Mouse (Mus musculus) forebrain, embryonic 16.5 days (tissue): ENCODE results near the gene Naxe. TPM values are rescaled to one million over a fixed set of nuclear protein-coding genes. Genes with fewer than 3 reads are reported as not detected.
A peak's percentile ranks its signal among the peaks of the same experiment; 100 is the strongest.

Experiments
- ATAC-seq: fragments of 200-750 bp; cut with Nextera tagmentation; 2 replicates; pipeline ENCODE4 v1.8.0; 2017; ENCODE audit warnings: mild to moderate bottlenecking, moderate library complexity
- H3K27ac ChIP-seq: fragments of 300-500 bp; sonication (generic); 2 replicates; pipeline ENCODE4 v1.5.1; 2014; ENCODE audit warnings: low read length, control low read depth
- H3K27me3 ChIP-seq: fragments of 300-500 bp; sonication (generic); replicated peaks from 2 replicates; pipeline ENCODE4 v1.6.1; 2014; ENCODE audit warnings: low read length; ENCODE audit not compliant: control insufficient read depth, insufficient read depth
- H3K36me3 ChIP-seq: fragments of 300-500 bp; sonication (generic); 2 replicates; pipeline ENCODE4 v1.6.1; 2014; ENCODE audit not compliant: control insufficient read depth, insufficient read depth
- H3K4me1 ChIP-seq: fragments of 300-500 bp; sonication (generic); replicated peaks from 2 replicates; pipeline ENCODE4 v1.6.1; 2014; ENCODE audit warnings: low read length; ENCODE audit not compliant: control insufficient read depth, insufficient read depth
- H3K4me2 ChIP-seq: fragments of 300-500 bp; sonication (generic); 2 replicates; pipeline ENCODE4 v1.6.1; 2014; ENCODE audit warnings: mild to moderate bottlenecking, low read length, control low read depth
- H3K4me3 ChIP-seq: fragments of 300-500 bp; sonication (generic); replicated peaks from 2 replicates; pipeline ENCODE4 v1.5.1; 2014; ENCODE audit warnings: mild to moderate bottlenecking, low read length, control low read depth
- H3K9ac ChIP-seq: fragments of 300-500 bp; sonication (generic); replicated peaks from 2 replicates; pipeline ENCODE4 v1.6.1; 2014; ENCODE audit warnings: low read depth, low read length, control low read depth
- H3K9me3 ChIP-seq: fragments of 300-500 bp; sonication (generic); 2 replicates; pipeline ENCODE4 v1.6.1; 2016; ENCODE audit warnings: low read length; ENCODE audit not compliant: control insufficient read depth
- WGBS: fragments of 180-500 bp; shearing (Covaris S2); extraction: QIAGEN DNeasy Blood & Tissue Kit; methylation state at CpG from one replicate; pipeline ENCODE4 v1.1.7; 2014; 5-methylcytosine and 5-hydroxymethylcytosine counted together
- polyA plus RNA-seq: library from polyadenylated mRNA; unstranded; fragments of >200 nt; fragmentation: Nextera tagmentation; extraction: Ambion mirVana; gene quantifications from 2 replicates; pipeline ENCODE4 v1.2.1, GENCODE M21; 2015

Naxe gene
- polyA plus RNA-seq, 1 experiment from 2014 or later: 168 TPM

GRCm38 (mm10) chr3:88033506-88033905 lies 24.8 kb downstream of the Naxe start:
- ATAC-seq: no peak
- H3K4me1 ChIP-seq: no peaks in the 10 kb centered on the region
- H3K9me3 ChIP-seq: no peaks in the 10 kb centered on the region
- 72% methylated on average over 5 of the region's 5 CpGs for WGBS
- no peak overlapping the region for H3K4me3 ChIP-seq
- no peak overlapping the region for H3K9ac ChIP-seq
- no peak overlapping the region for H3K4me2 ChIP-seq
- H3K27ac ChIP-seq: no peak overlapping the region
- H3K27me3 ChIP-seq: peaks cover 8% of the 10 kb centered on the region; the same call in 1 of the 2 replicates
- no peaks in the 10 kb centered on the region for H3K36me3 ChIP-seq

- Histone ChIP-seq H3K27ac (no peak overlapping the region), H3K9me3 (peaks cover 3% of the 10 kb centered on the region; the same call in 1 of the 2 replicates), H3K36me3 (no peaks in the 10 kb centered on the region), H3K4me2 (no peak overlapping the region), H3K27me3 (peaks cover 14% of the 10 kb centered on the region), H3K4me1 (no peaks in the 10 kb centered on the region), H3K4me3 (no peak overlapping the region), H3K9ac (no peak overlapping the region)
- WGBS: 24% methylated on average over 19 of the region's 19 CpGs
- ATAC-seq: no peak
These were observed 27.5 kb downstream of the Naxe start for GRCm38 (mm10) chr3:88030608-88031395.

GRCm38 (mm10) chr3:88027434-88028186 lies 30.7 kb downstream of the Naxe start, which contains the start of gene Hapln2:
Gene Hapln2 (minus strand): TSS chr3:88027583.
- Histone ChIP-seq H3K9me3 (peaks cover 3% of the 10 kb centered on the region; the same call in 1 of the 2 replicates), H3K27ac (no peak within 1 kb of the TSS), H3K9ac (no peak within 1 kb of the TSS), H3K36me3 (no peaks in the 10 kb centered on the region), H3K4me1 (peaks cover 13% of the 10 kb centered on the region), H3K27me3 (peaks cover 40% of the 10 kb centered on the region), H3K4me2 (no peak within 1 kb of the TSS), H3K4me3 (no peak within 1 kb of the TSS)
- ATAC-seq: no peak
- 55% methylated on average over 5 of the region's 5 CpGs for WGBS

- Histone ChIP-seq H3K4me3 (no peak overlapping the region), H3K9ac (no peak overlapping the region), H3K4me2 (no peak overlapping the region), H3K27ac (no peak overlapping the region), H3K4me1 (peaks cover 13% of the 10 kb centered on the region), H3K9me3 (peaks cover 3% of the 10 kb centered on the region; the same call in 1 of the 2 replicates), H3K27me3 (peaks cover 47% of the 10 kb centered on the region), H3K36me3 (no peaks in the 10 kb centered on the region)
- 62% methylated on average over 7 of the region's 7 CpGs for WGBS
- ATAC-seq: no peak
These were observed 31.5 kb downstream of the Naxe start for GRCm38 (mm10) chr3:88026823-88027222.

GRCm38 (mm10) chr3:88023192-88024074 lies 34.9 kb downstream of the Naxe start:
- no peak overlapping the region for H3K27ac ChIP-seq
- ATAC-seq: peak; percentile 71
- WGBS: under 1% methylated on average over 80 of the region's 81 CpGs
- peak overlapping the region; percentile 53 for H3K4me3 ChIP-seq
- H3K9ac ChIP-seq: peak overlapping the region; percentile 40
- peak overlapping the region; percentile 85 for H3K4me2 ChIP-seq
- H3K36me3 ChIP-seq: no peaks in the 10 kb centered on the region
- H3K4me1 ChIP-seq: peaks cover 13% of the 10 kb centered on the region
- peaks cover 59% of the 10 kb centered on the region for H3K27me3 ChIP-seq
- H3K9me3 ChIP-seq: peaks cover 3% of the 10 kb centered on the region; the same call in 1 of the 2 replicates

GRCm38 (mm10) chr3:88022322-88023191 lies 35.7 kb downstream of the Naxe start:
- peaks cover 13% of the 10 kb centered on the region for H3K4me1 ChIP-seq
- no peaks in the 10 kb centered on the region for H3K36me3 ChIP-seq
- ATAC-seq: peak; percentile 78
- no peak overlapping the region for H3K27ac ChIP-seq
- no peaks in the 10 kb centered on the region for H3K9me3 ChIP-seq
- peak overlapping the region; percentile 53 for H3K4me3 ChIP-seq
- H3K27me3 ChIP-seq: peaks cover 59% of the 10 kb centered on the region
- H3K4me2 ChIP-seq: peak overlapping the region; percentile 85
- peak overlapping the region; percentile 40 for H3K9ac ChIP-seq
- under 1% methylated on average over 66 of the region's 66 CpGs for WGBS

- Histone ChIP-seq H3K9me3 (no peaks in the 10 kb centered on the region), H3K4me3 (no peak overlapping the region), H3K9ac (no peak overlapping the region), H3K27ac (no peak overlapping the region), H3K4me1 (no peaks in the 10 kb centered on the region), H3K27me3 (0 out of 2 replicates have a peak, but pooled peaks cover 4% of the 10 kb centered on the region), H3K4me2 (no peak overlapping the region), H3K36me3 (no peaks in the 10 kb centered on the region)
- WGBS: 7% methylated on average over 6 of the region's 6 CpGs
- no peak for ATAC-seq
These were observed 47.5 kb downstream of the Naxe start for GRCm38 (mm10) chr3:88010634-88011265.
